Mouse (Mus musculus): ENCODE results near the gene Hhatl.

The Hhatl gene

DNA sequence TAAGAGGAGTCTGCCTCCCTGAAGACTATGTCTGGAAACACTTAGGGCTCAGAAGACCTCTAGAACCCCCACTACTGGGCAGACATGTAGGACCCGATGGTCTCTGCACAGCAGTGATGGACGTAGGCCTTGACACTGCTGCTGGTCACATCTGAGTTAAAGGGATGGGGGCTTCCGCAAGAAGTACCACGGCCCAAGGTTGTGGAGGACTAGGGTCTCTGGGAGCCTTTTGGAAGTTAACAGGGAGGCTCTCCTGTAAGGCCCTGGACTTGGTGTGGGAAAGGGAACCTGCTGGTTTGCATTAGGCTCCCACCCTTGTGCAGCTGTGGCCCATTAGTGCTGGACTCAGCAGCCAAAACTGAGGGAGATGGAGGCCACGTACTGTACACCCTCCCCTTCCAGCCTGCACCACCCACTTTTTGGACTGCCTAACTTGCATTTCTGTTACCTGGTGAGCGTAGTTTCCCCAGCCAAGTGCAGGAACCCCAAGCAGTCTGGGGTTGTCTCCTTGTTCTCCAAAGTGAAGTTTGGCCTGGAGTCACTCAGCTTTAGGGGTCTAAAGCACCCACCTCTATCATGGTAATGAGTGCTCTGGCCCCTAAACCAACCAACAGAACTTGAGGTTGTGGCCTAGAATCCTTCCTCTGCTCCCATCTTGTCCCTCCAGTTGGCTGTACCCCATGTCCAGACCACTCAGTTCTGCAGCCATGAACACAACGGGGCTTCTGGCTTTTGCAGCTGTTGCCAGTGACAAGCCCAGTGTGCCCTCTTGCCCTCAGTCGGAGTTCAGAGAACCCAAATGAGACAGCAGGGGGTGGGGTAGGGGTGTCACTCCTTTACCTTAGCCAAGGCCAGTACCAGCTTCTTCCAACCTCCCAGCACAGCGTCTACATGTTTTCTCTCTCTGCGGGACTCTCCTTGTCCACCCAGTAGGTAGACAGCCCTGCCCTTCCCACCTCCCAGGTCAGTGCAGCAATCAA, 34.2 kb downstream of the Hhatl start:
- DNase-seq, result no peak

GRCm38 (mm10) chr9:121757432-121757831, 34.9 kb downstream of the Hhatl start:
- no peak for DNase-seq

DNA sequence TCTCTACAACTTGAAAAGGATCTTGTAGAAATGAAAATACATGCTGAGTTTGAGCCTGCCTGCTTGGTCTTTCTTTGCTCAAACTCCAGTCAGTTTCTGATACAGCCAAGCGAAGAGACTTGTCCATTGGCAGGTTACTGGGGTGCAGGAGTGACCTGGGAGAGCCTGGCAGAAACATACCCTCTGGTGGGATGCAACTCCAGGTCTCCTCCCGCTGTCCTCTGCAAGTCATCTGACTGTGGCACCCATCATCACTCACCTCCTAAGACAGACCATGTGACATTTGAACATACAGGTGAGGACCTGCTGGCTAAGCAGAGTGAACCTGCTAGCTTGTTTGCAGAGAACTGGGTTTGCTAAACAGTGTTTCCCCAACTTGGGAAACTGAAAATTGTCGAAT, 35.5 kb downstream of the Hhatl start:
- no peak for DNase-seq

DNA sequence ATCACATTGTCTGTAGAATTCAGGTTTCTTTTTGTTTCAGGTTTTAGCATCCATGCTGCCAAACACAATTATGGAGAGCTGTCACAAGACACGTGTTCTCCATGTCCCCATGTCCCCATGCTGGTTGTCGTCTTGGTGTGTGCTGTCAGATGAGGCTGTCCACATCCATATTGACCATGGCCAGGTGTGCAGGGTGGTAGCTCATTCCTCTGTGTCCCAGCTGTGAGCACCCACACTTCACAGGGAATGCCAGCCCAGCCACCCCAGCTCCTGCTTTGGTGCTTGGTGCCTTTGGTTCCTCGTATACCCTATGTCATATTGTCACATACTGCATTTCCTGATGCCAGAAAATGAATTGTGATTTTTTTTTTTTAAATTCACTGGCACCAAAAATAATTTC, 37.7 kb downstream of the Hhatl start:
- DNase-seq, result no peak

GRCm38 (mm10) chr9:121752774-121753173, 39.5 kb downstream of the Hhatl start:
- DNase-seq, result no peak

- no peak for DNase-seq
These were observed 48.3 kb downstream of the Hhatl start for GRCm38 (mm10) chr9:121744051-121744450.

DNA sequence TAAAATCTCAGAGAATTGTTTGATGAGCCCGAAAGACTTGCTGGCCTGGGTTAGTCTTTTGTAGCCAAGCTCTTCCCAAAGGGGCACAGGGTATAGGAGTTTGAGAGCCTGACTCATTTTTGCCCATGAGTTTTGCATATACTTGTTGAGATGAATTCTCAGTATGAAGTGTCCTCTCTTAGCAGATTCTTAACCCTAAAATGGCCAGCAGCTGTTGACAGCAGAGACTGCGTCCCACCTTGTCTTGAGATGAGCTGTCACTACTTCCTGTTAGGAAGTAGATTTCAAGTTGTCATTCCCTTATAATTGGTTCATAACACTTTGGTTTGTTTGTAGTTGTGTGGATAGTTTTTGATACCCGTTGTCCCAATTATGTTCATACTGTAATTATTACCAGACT, 51.1 kb downstream of the Hhatl start:
- no peak for DNase-seq

GRCm38 (mm10) chr9:121740490-121740889, 51.8 kb downstream of the Hhatl start:
- DNase-seq, result no peak
